Mouse (Mus musculus) urinary bladder, postnatal 0 days (tissue): ENCODE measurements around the gene Acot5. TPM values are rescaled to one million over a fixed set of nuclear protein-coding genes. Genes with fewer than 3 reads are reported as not detected.

Experiments
- polyA plus RNA-seq: library from polyadenylated mRNA; unstranded; fragments of >200 nt; fragmentation: Nextera tagmentation; extraction: Ambion mirVana; gene quantifications from 2 replicates; pipeline ENCODE4 v1.2.1, GENCODE M21; 2015

Acot5 gene
- not detected in 2 replicates for polyA plus RNA-seq

DNA sequence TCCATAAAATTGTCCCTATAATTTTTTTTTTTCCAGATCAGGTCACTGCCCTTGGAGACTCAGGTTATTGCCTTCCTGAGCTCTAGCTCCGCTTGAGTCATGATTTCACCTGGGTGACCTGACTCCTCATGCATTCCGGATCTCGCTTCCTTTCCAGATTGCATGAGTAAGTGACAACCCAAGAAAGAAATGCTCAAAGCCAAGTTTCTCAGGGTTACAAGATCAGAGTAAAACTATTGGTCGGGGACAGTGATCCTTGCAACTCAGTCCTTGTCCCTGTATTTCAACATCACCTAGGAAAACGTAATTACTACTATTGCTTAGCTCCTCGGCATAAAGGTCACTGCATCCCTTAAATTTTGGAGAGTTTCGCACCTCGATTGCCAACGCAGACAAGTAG lies at the start of gene Acot5:
Gene Acot5 (plus strand): TSS at position 340 of the 400 bp plus-strand sequence.

GRCm38 (mm10) chr12:84038241-84038640 lies 30.9 kb upstream of the Acot5 start, which contains the start of gene Acot4:
Gene Acot4, plus strand, starts transcription at chr12:84038379.

DNA sequence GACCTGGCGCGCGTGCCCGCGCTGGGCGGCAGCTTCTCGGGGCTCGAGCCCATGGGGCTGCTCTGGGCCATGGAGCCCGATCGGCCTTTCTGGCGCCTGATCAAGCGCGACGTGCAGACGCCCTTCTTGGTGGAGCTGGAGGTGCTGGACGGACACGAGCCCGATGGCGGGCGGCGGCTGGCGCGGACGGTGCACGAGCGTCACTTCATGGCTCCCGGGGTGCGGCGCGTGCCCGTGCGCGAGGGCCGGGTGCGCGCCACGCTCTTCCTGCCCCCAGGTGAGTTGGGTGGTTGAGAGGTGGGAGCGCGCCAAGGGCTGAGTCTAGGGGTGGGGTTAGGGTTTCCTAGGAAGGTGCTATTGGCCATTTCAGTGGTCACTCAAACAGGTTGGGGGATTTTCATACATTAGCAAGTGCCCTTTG lies 30.4 kb upstream of the Acot5 start, which contains the start of gene Gm49366:
Gene Gm49366 (plus strand): TSS at position 245 of the 421 bp plus-strand sequence.

DNA sequence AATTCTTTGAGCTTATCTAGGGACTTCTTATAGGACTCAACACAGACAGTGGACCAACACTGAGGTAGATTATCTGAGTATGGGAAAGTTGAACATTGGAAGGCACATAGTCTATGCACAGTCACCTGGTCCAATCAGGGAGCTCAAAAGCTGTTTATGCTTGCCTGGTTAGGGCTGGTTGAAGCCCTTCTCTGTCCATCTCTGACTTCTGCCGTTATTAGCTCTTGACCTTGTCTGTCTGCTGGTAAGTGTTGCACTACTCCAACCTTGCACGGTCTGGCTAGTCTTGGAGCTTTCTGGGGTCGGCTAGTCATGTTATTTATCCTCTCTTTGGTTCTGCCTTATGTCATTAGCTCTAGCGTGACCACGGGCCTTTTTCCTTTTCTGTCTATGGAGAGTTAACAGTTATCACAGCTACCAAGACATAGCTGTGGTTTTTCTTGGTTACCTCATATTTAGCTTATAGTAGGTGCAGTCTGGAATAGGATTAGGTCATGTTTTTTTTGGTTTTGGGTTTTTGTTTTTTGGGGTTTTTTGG lies 17.1 kb upstream of the Acot5 start, which contains the start of gene Acot3:
Gene Acot3 (plus strand): TSS at position 208 of the 538 bp plus-strand sequence.

GRCm38 (mm10) chr12:84100604-84101492 lies 31.7 kb downstream of the Acot5 start, which contains the start of gene Acot6:
Gene Acot6, plus strand, starts transcription at chr12:84100654.

GRCm38 (mm10) chr12:84114153-84114994 lies 45.2 kb downstream of the Acot5 start, which contains the start of gene Dnal1:
Gene Dnal1, plus strand, starts transcription at chr12:84114366.

Other genes starting within 250 kb of the Acot5 start
- 16.8 and 23.8 TPM in 2 replicates for gene Numb, start 147.4 kb upstream of the Acot5 start, polyA plus RNA-seq
- 5.7 and 5.8 TPM in 2 replicates for gene Riox1, start 118.7 kb upstream of the Acot5 start, polyA plus RNA-seq
- not detected in 2 replicates for gene Heatr4, start 84.5 kb upstream of the Acot5 start, polyA plus RNA-seq
- gene Acot2, start 81.5 kb upstream of the Acot5 start, polyA plus RNA-seq = 22.6 and 24.8 TPM in 2 replicates
- gene Acot1, start 59.8 kb upstream of the Acot5 start, polyA plus RNA-seq = 23.0 and 24.4 TPM in 2 replicates
- 0.44 and 0.48 TPM in 2 replicates for gene Acot4, start 30.9 kb upstream of the Acot5 start, polyA plus RNA-seq
- gene Gm49366, start 30.4 kb upstream of the Acot5 start, polyA plus RNA-seq = not detected in 2 replicates
- not detected in 2 replicates for gene Acot3, start 17.2 kb upstream of the Acot5 start, polyA plus RNA-seq
- 1.3 and 1.5 TPM in 2 replicates for gene Acot6, start 31.3 kb downstream of the Acot5 start, polyA plus RNA-seq
- gene Dnal1, start 45.0 kb downstream of the Acot5 start, polyA plus RNA-seq = 2.4 and 3.5 TPM in 2 replicates
- 0.51 and 0.80 TPM in 2 replicates for gene Pnma1, start 79.2 kb downstream of the Acot5 start, polyA plus RNA-seq
- gene Elmsan1, start 149.6 kb downstream of the Acot5 start, polyA plus RNA-seq = 5.9 and 6.6 TPM in 2 replicates
- gene Ptgr2, start 215.9 kb downstream of the Acot5 start, polyA plus RNA-seq = 29.9 and 34.9 TPM in 2 replicates
- 41.1 and 44.6 TPM in 2 replicates for gene Zfp410, start 247.5 kb downstream of the Acot5 start, polyA plus RNA-seq